Mouse (Mus musculus) naive thymus-derived CD4-positive, alpha-beta T cell, adult 2 months (primary cell): ENCODE measurements around the gene Pdcd1lg2.
"Not testable (repeated sequence)": the region's sequence is repeated elsewhere in the genome, so short reads cannot be mapped to it uniquely, and the experiment has no call there.

Experiments used
- DNase-seq: peaks from one replicate; pipeline ENCODE4 v3.0.0-alpha.2; 2011; ENCODE audit warnings: low read depth

The Pdcd1lg2 gene

DNA sequence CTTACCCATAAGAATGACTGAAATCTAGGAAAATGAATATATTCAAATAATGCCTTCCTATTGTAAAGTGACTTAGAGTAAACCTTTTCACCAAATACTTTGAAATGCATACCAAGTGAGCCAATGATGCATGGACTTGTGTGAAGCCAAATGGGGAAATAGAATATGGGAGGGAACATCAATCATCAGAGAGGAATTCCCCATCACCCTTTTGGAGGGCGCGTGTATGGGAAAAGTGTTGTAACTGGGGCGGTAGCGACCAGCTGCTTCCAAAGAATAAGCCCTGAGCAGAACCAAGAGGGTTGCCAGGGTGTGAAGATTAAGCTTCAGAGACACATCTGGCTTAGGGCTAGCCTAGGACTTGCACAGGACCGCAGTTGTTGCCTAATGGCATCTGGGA, 27.4 kb upstream of the Pdcd1lg2 start:
- no peak for DNase-seq

- DNase-seq = no peak
Measured at GRCm38 (mm10) chr19:29384412-29384811, 26.3 kb upstream of the Pdcd1lg2 start.

GRCm38 (mm10) chr19:29384994-29385393, 25.7 kb upstream of the Pdcd1lg2 start:
- no peak for DNase-seq

GRCm38 (mm10) chr19:29385822-29386221, 24.9 kb upstream of the Pdcd1lg2 start:
- no peak for DNase-seq

- no peak for DNase-seq
Measured at GRCm38 (mm10) chr19:29388818-29389217, 21.9 kb upstream of the Pdcd1lg2 start.

DNA sequence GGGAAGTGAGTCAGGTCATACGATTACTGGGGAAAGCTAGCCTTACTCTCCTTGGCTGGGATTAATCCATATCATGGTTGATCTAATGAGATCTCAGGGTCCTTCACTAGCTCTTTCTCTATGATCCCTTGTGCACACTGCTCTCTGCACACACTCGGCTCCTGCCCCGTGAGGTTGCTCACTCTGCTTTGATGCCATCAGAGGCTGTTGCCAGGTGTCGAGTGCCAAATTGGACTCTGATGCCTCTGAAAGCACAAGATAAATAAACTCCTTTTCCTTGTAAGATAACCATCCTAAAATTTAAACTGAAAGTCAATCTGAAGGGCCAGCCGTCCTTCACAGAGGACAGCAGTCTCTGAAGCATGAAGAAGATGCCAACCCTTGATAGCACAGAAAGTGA, 20.2 kb upstream of the Pdcd1lg2 start:
- DNase-seq = no peak

DNA sequence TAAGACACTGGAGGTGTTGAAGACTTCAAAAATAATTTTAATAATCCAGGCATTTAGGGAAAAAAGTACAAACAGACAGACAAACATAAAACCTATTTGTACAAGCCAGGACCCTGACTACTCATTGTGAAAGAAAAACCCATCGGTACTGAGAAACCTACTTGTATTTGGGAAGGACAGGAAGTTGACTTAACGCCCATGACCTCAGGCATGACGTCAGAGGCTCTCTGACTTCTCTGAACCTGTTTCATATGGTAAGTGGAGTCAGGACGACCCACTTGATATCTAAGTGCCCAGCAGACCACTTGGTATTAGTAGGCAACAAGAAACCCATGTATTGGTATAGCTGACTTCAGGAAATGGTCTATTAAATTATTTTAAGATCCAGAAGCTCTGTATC, 19.4 kb upstream of the Pdcd1lg2 start:
- no peak for DNase-seq

DNA sequence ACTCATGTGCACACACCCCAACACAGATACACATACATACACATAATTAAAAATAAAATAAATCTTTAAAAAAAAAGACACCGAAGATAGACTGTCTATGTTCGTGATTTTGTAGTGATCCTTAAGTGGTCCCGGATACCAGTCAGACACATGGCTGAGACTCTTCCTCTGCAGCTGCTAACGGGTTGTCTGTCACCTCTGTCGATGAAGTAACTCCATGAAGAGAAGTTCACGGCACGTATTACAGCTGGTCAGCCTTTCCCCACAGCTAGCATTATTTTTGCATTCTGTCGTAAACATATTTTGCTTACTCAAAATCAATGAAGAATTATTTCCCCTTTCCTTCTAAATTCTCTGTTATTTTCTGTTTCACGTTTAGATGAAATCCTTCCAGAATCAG, 17.4 kb upstream of the Pdcd1lg2 start:
- DNase-seq = no peak

DNA sequence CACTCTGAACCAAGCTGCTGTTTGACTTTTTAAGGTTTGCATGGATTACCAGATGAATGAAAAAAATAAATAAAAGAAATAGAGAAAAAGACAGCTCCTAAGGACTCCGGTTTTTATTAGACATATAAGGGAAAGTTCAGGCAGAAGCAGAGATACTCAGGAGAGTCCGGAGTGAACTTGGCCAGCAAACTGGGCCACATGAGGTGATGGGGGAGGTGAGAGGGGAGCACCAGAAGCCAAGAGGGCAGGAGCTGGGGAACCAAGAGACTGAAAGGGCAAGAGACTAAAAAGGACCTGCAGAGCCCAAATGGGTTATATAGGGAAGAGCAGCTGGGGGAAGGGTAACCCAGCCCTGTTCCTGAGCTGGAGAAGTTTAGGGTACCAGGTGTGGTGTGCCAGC, 16.0 kb upstream of the Pdcd1lg2 start:
- DNase-seq = no peak

DNA sequence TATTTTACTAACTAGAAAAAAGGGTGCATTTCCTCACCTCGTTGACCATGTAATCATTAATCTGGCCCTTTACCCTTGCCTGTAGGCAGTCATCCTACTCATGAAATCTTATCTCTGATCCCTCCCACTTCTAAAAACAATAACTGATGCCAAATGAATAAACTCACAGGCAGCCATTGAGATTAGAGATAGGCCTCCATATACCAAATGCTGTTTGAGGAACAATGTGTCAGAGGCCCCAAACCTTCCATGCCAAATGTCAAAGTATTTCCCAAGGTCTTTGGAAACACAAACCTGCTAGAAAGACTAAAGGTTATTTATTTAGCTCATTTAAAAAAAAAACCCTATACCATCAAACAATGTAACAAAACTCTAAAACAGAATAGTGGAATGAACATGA, 14.4 kb upstream of the Pdcd1lg2 start:
- DNase-seq = no peak

GRCm38 (mm10) chr19:29399786-29400185, 10.9 kb upstream of the Pdcd1lg2 start:
- no peak for DNase-seq

GRCm38 (mm10) chr19:29400466-29400865, 10.3 kb upstream of the Pdcd1lg2 start:
- no peak for DNase-seq

DNA sequence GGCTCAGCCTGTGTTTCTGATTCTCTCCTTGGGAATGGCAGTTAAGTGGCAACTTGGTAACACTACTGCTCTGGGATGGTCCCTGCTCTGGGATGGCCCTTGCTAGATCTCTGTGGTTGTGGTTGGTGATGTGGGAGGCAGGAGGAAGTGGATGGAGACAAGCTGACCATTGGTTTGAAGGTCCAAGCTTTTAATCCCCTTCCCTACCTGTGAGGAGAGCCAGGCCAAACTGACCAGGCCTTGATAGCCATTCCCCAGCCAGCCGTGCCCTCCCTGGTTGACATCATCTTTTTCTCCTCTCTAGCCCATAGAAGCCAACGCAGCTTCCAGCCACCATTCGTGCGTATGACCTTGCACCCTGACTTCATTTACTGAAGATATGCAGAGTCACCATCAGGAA, 8.1 kb upstream of the Pdcd1lg2 start:
- no peak for DNase-seq

DNA sequence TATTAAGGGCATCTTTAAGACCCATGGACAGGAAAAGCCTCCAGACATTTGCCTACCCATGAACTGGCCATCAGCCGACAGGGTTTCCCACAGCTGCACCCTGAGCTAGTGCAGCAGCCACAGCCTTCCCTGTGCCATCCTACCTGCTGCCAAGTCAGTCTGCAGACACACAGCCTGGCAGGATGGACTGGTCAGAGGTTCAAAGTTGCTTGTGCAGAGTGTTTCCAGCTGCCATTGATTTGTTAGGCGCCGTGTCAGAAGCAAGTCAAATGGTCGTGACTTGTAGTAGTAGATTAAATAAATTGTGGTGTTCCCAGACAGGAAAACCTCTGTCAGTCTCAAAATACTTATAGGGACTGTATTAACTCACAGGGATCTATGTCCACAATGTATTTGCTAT, 7.5 kb upstream of the Pdcd1lg2 start:
- no peak for DNase-seq

GRCm38 (mm10) chr19:29405388-29405787, 5.3 kb upstream of the Pdcd1lg2 start:
- no peak for DNase-seq

DNA sequence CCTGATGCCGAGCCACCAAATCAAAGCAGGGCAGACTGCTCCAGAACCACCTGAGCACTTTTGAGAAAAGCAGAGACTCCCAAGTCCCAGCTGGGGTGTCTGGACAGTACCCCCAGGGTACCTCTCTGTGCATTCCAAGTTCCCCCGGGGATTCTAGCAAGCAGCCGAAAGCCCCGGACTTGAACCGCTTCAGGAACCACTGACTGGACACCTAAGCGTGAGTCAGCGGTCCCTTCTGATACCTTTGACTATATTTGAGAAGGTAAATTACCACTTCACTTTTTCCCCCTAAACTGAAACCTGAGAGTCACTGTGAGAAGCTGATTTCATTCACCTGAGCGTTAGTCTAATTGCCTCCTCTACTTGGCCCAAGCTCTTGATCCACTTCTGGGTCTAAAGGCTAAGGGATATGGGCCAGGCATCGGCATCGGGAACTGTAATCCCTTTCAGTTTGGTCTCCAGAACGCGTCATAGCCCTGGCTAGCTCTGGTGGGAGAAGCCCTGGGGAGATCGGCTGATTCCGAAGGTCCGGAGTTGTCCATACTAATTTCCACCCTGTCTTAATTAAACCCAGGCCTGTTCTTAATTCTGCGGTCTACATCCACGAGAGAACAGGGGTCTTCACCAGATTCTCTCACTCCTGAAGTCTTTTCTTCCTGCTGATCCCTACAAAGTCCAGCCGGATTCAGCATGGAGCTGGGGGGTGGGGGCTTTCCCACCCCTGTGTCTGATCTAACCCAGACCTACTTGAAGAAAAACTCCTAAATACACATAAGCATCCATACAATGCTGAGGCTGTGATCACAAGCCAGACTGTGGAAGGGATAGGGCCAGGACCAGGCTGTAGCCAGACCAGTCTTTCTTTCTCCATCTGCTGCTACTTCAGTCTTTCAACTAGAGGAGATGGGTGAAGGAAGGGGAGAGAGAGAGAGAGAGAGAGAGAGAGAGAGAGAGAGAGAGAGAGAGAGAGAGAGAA, 4.4 kb upstream of the Pdcd1lg2 start:
- no peak for DNase-seq

DNA sequence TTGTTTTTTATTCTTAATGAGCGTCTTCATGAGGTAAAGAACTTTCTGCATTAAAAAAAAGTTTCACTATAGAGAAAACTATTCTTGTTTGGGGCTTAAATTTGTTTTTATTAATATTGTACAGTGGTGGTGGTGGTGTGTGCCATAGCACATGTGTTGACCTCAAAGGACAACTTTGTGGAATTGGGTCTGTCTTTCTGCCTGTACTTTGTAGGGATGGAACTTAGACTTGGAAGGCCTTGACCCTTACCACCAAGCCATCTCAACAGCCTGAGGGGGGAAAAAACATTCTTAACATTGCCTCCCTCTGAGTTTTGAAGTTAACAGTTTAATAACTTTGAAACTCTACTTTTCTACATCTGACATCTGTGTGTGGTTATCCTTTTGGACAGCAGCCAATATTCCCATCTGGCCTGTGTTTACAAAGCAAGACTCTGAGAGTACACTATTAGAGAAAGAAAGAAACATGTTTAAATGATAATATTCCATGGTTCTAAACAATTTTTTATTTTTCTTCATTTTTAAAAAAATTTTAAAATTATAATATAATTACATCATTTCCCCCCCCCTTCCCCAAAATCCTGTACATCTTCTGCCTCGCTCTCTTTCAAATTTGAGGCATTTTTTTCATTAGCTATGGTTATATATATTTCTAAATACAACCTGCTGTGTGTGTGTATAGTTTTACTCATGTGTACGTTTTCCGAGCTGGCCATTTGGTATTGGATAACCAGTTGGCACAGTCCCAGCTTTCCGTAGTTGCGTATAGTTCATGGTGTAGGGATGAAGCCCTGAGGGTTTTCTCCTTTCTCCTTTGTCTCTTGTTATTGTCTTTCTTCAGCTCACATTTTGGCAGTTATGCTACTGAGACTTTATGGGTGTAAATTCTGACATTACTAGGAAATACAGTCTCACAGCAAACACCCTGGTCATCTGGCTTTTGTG, 2.0 kb downstream of the Pdcd1lg2 start:
- DNase-seq = no peak

DNA sequence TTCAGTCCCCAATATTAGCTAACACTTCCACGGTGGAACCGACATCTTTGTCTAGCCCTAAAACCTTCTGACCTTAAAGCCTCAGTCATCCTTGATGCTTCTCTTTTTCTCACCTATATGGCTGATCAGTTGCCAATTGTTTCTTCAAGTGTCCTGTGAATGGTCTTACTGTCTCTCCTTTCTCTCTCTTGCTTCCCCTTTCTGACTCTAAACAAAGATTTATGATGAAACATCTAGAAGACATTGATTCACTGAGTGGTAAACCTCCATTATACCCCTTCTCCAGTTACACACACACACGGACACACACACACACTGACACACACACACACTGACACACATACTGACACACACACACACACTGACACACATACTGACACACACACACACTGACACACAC, 3.8 kb downstream of the Pdcd1lg2 start:
- no peak for DNase-seq

DNA sequence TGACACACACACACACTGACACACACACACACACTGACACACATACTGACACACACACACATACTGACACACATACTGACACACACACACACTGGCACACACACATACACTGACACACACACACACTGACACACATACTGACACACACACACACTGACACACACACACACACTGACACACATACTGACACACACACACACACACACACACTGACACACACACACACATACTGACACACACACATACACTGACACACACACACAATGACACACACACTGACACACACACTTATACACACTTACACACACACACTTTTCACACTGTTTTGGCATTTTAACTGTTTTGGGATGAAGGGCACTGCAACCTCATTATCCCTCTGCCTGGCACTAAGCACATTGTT, 4.2 kb downstream of the Pdcd1lg2 start:
- not testable (repeated sequence) for DNase-seq

- DNase-seq = no peak
Measured at GRCm38 (mm10) chr19:29416393-29416902, 5.7 kb downstream of the Pdcd1lg2 start.

GRCm38 (mm10) chr19:29417188-29417587, 6.5 kb downstream of the Pdcd1lg2 start:
- DNase-seq = no peak

DNA sequence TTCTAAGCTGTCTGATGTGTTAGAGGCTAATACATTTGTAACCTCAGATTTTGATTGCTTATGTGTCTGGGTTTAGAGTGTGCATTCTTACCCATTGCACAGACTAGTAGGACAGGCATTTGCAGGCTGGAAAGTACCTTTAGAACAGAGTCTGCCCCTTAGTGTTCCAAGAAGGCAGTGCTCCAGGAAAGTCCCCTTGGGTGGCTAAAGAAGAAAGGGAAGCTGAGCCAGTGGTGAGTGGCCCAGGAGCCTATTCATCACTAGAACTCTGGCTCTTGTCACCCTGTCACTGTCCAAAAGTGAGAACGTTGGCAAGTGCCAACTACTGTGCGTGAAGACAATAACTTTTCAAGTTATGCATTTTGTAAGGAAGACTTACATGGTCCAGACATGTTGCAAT, 7.2 kb downstream of the Pdcd1lg2 start:
- peak; percentile 46 for DNase-seq
